Mouse (Mus musculus): ENCODE data around the gene Ube2d3.
"Not testable (repeated sequence)": the region's sequence is repeated elsewhere in the genome, so short reads cannot be mapped to it uniquely, and the experiment has no call there.

Gene Ube2d3

DNA sequence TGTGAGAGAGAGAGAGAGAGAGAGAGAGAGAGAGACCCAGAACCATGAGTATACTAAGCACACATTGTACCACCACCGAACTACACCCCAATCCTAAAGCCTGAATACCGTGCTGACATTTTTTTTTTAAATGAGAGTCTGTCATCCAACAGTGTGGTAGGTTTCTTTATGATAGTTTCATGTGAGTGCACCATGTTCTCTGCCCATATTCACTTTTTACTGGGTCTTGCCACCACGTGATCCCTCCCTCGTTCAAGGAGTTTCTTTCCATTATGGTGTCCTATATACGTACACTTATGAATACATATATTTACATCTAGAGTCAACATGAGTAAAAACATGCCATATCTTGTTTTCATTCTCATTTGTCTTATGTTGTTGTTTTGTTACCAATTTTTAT, 48.4 kb downstream of the Ube2d3 start:
- in situ Hi-C loops (cut with MboI; ENCODE audit: unreplicated experiment in 2 of 2), result no loop called here

DNA sequence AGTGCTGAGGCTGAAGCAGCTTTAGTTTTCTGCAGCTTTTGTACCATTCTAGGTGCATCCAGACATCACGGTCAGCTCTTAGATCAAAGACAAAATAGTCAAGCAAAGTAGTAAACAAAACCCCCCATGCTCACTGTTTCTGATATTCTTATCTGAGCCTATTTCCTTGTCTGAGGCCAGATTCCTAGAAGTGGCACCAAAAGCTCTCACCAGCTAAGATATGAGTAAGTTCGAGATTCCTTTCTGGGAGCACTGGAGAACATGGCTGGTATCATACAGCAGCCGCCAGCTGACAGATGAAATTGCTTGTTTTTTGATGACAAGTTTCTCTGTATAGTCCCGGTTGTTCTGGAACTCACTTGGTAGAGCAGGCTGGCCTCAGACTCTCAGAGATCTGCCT, 49.9 kb downstream of the Ube2d3 start:
- in situ Hi-C loops (cut with MboI; ENCODE audit: unreplicated experiment in 2 of 2), result no loop called here

DNA sequence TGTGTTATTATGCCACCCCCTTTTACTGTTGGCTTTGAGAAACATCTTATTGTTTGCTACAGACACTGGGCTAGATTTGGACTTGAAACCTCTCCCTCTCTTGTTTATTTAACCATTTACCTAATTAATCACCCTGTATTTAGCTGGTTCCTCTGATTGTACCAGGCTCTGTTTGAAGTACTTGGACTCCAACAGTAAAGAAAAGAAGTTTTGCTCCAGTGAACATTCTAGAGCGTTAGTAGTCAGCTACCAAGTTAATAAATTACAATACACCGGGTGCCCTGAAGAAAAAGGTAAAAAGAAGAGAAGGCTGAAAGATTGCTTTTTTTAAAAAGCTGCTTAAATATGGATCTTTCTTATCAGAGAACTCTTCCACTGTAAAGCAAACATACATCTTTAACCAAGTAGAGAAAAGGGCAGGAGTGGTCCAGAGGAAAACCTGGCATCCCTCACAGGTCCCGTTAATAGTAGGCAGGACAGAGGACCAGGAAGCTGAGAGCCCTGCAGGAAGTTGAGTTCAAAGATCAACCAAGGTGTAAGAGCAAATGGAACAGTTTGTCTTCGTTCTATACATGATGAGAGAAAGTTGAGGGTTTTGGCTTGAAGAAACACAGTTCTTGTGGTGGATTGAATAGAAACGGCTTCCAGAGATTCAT, 52.0 kb downstream of the Ube2d3 start:
- in situ Hi-C loops (cut with MboI; ENCODE audit: unreplicated experiment in 2 of 2), result no loop called here

DNA sequence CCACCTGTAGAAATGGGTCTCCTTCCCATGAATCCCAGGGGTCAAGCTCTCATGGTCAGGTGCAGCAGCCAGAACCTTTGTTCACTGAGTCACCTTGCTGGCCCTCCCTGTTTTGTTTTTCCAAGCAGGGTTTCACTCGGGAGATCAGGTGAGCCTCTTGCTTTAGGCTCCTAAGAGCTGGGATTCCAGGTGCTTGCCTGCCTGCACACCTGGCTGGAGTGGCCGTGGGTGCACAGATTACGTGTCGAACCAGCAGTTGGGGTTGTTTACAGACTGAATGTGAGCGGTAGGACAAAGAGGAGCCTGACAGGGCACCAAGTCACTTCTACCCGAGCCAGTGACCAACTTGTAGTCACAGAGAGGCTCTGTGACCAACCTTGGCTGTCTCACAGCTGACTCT, 53.2 kb downstream of the Ube2d3 start:
- in situ Hi-C loops (cut with MboI; ENCODE audit: unreplicated experiment in 2 of 2), result no loop called here

DNA sequence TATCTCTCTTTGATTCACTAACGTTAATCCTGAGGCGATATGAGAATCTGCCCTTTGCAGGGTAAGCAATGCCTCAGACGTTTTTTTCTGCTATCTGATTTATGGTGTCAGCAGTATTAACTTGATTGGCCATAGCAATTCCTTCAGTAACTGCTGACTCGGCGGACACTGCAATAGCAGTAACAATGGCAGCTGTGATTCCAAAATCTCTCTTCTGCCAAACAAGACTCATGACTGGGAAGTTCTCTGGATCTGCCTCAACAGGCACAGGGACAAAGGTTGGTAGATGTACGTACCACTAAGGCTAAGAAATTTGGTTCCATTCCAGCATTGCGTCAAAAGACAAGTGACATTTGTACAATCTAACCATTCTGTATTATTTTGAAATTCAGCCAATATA, 55.4 kb downstream of the Ube2d3 start:
- in situ Hi-C loops (cut with MboI; ENCODE audit: unreplicated experiment in 2 of 2), result not testable (repeated sequence)

DNA sequence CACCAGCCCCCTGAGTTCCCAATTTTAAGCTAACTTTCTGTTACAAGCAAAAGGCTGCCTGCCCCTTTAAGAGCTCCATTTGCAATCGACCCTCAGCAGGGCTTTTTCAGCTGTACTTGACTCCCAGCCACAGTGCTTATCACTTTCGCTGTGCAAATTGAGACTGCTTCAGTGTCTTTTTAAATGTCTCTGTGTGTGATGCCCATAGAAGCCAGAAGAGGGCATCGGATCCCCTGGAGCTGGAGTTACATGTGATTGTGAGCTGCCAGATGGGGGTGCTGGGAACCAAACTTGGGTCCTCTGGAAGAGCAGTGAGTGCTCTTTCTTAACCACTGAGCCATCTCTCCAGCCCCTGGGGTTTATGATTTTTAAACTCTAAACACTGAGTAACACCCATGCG, 60.0 kb downstream of the Ube2d3 start:
- in situ Hi-C loops (cut with MboI; ENCODE audit: unreplicated experiment in 2 of 2), result not testable (repeated sequence)

DNA sequence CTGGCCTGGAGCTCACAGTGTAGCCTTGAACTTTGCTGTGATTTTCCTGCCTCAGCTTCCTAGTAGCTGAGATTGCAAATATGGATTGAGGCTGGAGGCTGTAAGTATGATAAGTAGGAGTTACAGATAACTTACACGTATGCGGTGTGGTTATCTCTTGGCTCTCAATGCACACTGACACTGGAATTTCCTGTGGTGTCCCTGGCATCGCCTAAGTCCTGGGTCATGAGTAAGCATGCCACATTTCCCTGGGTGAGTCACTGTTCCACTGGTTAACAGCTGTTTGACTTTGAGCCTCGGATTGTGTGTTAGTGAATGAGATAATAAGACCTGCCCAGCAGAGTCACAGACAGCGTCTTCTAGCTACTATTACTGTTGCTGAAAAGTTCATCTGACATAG, 60.9 kb downstream of the Ube2d3 start:
- in situ Hi-C loops (cut with MboI; ENCODE audit: unreplicated experiment in 2 of 2), result no loop called here

DNA sequence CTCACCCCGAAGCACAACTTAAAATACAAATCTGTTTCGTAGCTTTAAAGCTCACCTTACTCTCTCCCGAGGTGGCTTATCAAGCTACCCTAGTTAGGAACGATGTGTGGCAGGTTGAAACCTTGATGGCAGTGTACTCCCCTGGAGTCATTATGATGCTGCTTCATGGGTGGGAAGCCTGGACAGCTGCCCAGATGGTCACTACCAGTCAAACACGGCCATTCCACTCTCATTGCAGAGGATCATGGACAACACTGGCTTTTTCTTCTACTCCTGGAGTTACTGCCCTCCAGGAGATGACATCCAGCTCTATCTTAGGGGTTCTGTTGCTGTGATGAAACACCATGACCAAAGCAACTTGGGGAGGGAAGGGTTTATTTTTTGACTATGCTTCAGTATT, 65.2 kb downstream of the Ube2d3 start:
- in situ Hi-C loops (cut with MboI; ENCODE audit: unreplicated experiment in 2 of 2), result loop anchor here in 1 of 2 experiments (25.0 kb wide), 2 partner anchors 209 to 791 kb away; no protein-coding TSS in a partner anchor

DNA sequence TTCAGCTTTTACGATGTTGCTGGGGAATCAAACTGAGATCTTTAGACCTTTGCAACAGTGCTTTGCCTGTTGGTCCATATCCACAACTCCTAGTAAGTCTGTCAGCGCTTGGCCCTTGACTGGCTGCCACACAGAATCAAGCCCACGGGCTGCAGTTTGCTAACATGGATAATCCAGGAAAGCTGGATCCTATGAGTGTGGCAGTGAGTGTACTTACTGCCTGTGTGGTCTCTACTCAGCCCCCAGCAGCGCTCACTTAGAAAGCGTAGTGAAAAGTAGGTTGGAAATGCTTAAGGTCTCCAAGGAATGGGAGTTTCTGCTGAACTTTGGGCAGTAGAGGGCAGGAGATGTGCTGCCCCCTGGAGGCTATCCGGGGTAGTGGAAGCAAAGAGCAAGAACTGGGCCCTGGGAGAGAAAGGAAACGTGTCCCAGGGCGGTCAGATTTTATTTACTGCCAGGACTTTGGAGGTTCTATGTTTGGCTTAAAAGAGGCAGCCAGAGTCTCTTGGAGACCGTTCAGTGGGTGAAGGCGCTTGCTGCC, 67.5 kb downstream of the Ube2d3 start:
- in situ Hi-C loops (cut with MboI; ENCODE audit: unreplicated experiment in 2 of 2), result loop anchor here (5.0 to 25.0 kb wide), 5 partner anchors 77 to 793 kb away; no protein-coding TSS in a partner anchor

DNA sequence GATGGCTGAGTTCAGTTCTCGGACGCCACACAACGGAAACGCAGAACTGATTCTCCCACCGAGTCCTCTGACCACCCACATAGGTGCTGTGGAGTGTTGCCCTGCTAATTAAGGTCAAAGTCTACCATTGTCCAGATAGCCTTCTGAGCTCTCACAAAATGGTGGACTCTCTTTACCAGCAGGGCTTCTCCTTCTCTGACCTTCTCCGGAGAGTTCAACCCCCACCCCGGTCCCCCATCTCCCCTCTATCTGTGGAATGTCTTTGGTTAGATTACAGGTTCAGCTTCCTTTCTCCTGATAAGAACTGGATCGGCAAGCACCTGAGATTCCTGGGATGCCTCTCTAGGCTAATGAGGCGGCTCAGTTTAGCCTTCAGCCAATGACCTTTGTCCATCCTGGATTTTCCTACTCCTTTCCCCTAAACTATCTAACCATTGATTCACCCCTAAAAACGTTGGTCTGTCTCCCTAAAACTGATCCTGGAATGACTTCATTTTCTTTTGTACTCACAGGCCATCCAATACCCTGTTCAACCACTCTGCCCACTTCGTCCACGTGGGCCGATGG, 68.0 kb downstream of the Ube2d3 start:
- in situ Hi-C loops (cut with MboI; ENCODE audit: unreplicated experiment in 2 of 2), result loop anchor here (5.0 to 25.0 kb wide), 5 partner anchors 76 to 794 kb away; no protein-coding TSS in a partner anchor

DNA sequence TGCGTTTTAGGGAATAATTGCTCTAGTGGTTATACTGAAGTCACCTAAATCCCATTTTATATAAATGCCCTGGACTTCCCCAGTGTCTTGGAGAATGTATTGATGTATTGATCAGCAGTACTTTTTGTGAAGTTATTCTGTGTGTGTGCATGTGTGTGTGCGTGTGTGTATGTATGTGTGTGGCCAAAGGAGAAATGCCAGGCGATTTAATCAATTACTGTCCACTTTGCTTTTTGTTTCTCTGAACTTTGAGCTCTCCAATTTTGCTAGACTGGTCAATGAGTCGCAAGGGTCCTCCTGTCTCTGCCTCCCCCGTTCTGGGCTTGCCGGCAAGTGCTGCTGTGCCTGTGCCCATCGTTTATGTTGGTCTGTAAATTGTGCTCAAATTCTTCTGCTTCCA, 69.6 kb downstream of the Ube2d3 start:
- in situ Hi-C loops (cut with MboI; ENCODE audit: unreplicated experiment in 2 of 2), result loop anchor here (5.0 to 25.0 kb wide), 5 partner anchors 75 to 795 kb away; no protein-coding TSS in a partner anchor

DNA sequence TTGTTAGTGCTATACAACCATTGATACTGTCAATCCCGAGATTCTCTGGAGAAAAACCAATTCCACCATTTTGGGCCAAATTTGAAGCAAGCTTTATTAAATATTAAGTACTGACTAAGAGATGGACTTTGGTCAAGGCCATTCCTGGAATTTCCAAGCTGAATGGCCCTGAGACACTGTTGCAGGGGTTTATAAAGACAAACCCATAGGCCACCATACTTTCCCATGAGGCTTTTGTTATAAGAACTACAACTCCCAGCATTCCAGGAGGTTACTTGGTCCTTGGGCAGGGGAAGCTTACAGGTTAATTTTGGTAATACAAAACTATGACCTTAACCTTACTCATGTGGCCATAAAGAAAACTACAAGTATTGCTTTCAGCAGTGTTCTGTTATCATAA, 70.2 kb downstream of the Ube2d3 start:
- in situ Hi-C loops (cut with MboI; ENCODE audit: unreplicated experiment in 2 of 2), result loop anchor here (5.0 to 25.0 kb wide), 5 partner anchors 74 to 796 kb away; no protein-coding TSS in a partner anchor

DNA sequence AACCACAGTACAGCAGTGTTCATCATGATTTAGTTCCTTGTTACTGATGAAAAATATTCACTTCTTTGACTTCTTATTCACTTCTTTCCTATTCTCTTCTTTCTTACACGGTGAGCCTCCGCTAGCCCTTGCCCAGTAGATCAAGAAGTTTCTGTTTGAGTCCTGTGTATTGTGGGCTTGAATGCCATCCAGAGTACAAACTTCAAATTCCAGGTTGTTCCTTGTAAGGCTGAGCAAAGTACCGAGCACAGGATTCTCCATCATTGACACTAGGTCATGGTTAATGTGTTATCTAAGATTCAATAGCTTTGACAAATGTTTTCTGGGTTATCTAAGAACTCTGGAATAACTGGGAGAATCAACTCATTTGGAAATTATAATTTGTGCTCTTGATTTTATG, 72.4 kb downstream of the Ube2d3 start:
- in situ Hi-C loops (cut with MboI; ENCODE audit: unreplicated experiment in 2 of 2), result loop anchor here (5.0 to 25.0 kb wide), 4 partner anchors 72 to 798 kb away; no protein-coding TSS in a partner anchor

DNA sequence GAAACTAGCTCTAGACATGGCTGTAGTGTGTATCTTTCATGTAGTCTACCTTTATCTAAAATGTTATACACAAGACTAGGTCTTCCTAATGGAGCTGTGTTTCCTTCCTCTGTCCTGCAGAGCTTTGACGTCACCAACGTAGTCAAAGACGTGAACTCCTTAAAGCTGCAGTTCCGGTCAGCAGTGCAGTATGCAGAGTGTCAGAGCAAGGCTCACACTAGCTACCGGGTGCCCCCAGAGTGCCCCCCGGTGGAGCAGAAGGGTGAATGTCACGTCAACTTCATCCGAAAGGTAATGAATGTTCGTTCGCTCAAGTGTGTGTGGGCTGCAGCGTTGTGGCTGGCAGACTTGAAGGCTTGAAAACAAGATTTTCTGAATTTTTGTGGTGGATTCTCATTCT, 73.7 kb downstream of the Ube2d3 start:
- in situ Hi-C loops (cut with MboI; ENCODE audit: unreplicated experiment in 2 of 2), result loop anchor here (5.0 to 25.0 kb wide), 4 partner anchors 71 to 799 kb away; no protein-coding TSS in a partner anchor

DNA sequence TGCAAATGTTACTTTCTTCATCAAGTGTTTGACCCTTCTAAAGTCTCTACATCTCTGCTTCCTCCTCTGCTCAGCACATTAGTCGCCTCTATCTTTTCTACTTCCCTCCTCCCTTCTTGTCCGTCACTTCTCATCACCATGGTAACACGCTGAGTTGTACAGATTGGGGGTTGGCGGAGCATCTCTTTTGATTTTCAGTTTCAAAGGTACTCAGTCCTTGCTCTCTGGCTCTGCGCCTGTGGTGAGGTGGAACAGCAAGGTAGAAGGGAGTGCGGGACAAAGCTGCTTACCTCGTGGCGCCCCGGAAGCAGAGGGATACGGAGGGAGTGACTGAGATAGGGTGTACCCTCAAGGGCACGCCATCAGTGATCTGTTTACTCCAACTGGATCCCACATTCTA, 75.3 kb downstream of the Ube2d3 start:
- in situ Hi-C loops (cut with MboI; ENCODE audit: unreplicated experiment in 2 of 2), result loop anchor here (5.0 to 25.0 kb wide), 4 partner anchors 69 to 801 kb away; no protein-coding TSS in a partner anchor

DNA sequence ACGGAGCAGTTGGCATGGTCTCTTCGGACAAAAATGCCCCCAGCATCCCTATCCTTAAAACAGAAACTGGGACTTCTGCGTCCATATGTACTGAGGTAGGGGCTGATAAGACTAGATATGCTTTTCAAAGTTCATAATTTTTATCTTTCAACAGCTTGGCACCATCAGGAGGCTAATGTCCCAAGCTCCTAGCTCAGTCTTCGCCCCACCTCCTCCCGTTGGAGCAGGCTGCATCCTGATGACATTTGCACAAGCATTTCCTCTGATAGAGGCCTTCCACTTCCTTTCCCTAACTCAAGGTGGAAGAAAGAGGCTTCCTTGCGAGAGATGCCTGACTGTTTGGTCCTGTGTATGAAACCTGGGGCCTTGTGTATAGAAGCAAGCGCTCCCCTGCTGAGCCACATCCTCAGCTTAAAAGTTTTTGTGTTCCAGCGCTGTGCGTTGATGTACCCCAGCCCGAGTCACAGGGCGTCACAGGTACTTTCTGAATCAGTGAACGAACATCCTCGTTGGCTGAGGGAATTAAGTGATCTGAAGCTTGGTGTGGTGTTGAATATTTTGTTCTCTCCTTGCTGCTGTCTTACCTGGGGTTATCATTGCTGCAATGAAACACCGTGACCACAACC, 76.0 kb downstream of the Ube2d3 start:
- in situ Hi-C loops (cut with MboI; ENCODE audit: unreplicated experiment in 2 of 2), result loop anchor here (5.0 to 25.0 kb wide), 4 partner anchors 68 to 802 kb away; no protein-coding TSS in a partner anchor

DNA sequence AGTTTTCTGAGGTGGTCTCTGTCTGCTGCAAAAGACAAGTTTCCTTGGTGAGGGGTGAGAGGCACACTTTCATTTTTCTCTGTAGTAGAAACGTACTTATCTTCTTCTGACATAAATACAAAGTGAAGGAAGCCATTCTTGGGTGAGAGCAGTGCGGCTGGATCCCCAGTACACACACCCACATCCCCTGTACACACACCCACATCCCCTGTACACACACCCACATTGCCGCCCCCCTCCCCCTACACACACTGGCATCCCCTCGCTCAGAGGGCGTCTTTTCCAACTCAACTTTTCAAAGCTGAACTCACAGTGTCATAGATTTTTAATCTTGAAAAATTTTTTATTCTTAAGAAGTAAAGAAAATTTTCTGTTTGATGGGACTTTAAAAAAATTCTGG, 77.3 kb downstream of the Ube2d3 start:
- in situ Hi-C loops (cut with MboI; ENCODE audit: unreplicated experiment in 2 of 2), result loop anchor here (10.0 to 25.0 kb wide), 3 partner anchors 197 to 803 kb away; no protein-coding TSS in a partner anchor

DNA sequence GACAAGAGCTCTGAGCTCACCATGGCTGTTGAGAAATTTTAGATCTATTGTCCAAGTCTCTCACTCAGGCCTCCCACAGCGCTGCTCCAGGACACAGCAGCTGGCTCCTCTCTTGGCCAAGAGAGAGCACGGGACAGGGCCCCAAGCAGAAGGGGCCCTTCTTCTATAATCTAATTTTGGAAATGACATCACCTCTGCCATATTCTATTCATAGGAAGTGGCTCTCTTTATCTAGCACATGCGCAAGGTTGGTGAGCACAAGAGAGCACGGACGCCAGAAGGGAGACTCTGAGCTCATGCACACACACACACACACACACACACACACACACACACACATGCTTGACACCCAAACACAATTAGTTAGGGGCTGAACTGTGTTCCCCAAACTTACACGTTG, 78.9 kb downstream of the Ube2d3 start:
- in situ Hi-C loops (cut with MboI; ENCODE audit: unreplicated experiment in 2 of 2), result loop anchor here (10.0 to 25.0 kb wide), 3 partner anchors 195 to 805 kb away; no protein-coding TSS in a partner anchor

Measured in v-Abl transformed pro-B cells (cell line).